Mouse (Mus musculus): ENCODE results near the gene Pdx1.
A peak's percentile ranks its signal among the peaks of the same experiment; 100 is the strongest.

The Pdx1 gene

DNA sequence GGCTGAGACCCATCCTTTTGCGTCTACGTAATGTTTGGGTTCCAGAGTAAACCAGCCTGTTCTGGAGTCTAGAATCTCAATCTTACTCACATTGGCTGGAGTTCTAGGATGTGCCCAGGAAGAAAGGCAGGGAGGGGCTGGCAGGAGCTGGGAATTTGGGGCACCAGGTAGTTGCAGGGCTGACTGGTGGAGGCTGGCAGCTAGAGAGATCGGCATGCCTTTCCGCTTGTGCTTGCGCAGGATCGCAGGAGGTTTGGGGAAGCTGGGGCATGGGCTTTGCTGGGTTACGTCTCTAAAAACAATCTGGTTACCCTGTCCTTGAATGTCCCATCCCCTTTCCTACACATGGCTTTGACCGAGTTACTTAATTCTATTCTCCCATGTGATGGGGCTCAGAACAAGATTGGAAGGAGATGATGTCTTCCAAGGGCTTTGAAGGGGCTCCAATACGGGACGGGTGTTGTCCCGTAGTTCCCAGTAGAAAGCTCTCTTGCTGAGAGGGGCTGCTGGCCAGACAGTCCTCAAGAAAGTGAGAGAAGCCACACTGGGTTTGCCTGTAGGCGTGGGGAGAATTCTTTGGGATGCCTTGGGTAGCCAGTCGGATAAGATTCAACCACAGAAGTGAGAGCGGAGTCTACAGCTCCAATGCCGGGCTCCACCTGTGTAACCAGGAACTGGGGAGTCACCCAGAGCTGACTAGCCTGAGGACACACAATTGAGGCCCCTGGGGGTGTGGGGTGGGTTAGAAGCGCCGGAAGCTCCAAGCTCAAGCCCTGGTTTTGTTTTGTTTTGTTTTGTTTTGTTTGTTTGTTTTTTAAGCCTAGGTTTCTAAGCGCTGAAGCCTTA lies 7.2 kb downstream of the Pdx1 start:
- no peak for DNase-seq (ENCODE audit: inconsistent age in 2 of 2, low spot score in 1 of 2)

GRCm38 (mm10) chr5:147277547-147277925 lies 7.8 kb downstream of the Pdx1 start:
- DNase-seq (ENCODE audit: inconsistent age in 2 of 2, low spot score in 1 of 2) = no peak

- no peak for DNase-seq (ENCODE audit: inconsistent age in 2 of 2, low spot score in 1 of 2)
These were observed 14.6 kb downstream of the Pdx1 start for GRCm38 (mm10) chr5:147284365-147284764.

DNA sequence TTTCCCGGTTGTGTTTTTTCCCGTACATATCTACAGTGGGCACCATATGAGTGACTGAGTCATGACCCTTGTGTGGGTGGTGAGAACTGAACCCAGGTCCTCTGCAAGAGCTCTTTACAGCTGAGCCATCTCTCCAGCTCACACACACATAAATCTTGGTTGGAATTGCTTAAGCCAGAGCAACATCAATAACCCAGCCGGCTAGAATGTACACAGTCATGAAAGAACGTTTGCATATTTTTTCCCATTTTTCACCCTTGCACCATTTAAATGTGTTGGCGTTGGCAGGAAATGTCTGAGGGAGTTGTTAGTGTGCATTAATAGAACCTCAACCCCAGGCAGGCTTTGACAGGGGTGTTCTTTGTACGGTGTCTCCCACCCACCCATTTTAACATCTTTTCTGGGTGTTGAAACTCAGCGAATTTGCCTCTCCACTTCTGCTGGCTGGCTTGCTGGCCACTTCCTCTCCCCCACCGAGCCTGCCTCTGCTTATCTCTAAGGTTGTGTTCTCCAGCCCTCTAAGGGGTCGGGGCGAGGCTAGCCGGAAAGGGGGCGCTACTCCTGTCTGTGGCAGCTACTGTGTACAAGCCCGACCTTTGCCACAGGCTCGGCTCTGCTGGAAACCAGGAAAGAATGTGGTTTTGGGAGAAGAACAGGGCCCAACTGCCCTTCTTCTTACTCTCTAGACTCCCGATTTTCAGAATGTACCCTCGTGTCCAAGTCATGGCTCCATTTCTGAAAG lies 22.2 kb downstream of the Pdx1 start:
- DNase-seq (ENCODE audit: inconsistent age in 2 of 2, low spot score in 1 of 2) = no peak

DNA sequence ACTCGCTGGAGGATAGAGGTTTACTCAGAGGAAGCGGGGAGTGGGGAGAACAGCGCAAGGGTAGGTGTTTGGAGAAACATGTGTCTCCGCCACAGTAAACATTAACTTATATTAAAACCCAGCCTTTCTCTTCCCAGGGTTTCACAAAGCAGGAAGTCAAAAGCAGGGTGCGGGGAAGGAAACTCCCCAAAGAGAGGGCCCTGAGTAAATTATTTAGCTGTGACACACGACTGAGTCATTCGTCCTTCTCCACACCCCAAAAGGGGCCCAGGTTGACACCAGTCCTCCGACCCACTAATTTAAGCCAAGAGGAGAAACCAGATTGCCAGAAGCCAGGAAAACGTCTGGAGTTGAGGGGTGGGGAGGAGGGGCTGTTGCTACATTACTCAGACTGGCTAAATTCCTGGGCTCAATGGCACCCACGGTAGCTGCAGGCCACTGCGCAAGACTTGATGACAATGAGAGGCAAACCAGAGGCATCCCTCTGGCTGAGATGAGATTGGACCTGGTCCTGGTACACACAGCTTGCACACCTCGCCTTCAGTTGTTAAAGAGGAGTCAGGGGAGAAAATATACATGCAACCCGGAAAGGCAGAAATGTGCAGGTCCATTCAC lies 22.9 kb downstream of the Pdx1 start:
- no peak for DNase-seq (ENCODE audit: inconsistent age in 2 of 2, low spot score in 1 of 2)

DNA sequence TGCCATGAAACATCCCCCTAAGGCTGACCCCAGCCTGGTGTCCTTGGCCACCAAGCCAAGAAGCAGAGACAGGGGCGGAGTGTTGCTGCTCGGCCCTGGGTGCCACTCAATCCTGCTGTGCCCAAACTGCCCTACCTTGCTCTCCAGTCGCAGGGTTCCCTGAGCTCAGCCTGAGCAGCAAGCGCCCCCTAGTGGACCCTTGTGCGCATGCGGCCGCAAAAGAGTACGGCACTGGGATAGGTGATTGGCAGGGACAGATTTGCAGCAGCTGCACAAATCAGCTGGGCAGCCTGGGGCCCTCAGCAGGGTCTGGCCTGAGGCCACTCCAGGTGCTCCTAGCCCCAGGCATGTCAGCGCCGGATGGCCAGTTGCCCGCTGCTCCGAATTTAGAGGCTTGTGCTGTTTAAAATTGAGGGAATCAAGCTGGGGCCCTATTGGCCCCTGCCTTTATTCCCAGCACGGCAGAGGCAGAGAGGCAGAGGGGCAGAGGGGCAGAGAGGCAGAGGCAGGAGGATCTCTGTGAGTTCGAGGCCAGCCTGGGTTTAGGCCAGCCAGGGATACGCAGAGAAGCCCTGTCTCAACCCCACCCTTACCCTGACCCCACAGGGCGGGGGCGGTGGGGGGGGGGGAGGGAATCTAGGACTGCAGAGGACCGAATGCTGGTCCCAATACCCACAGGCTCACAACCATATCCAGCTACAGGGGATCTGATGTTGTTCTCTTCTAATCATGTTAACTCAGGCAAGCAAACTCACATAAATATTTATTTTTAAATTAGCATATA lies 23.6 kb downstream of the Pdx1 start:
- peak; percentile 47 to 84 for DNase-seq (ENCODE audit: inconsistent age in 2 of 2, low spot score in 1 of 2)

GRCm38 (mm10) chr5:147294121-147294520 lies 24.4 kb downstream of the Pdx1 start:
- DNase-seq (ENCODE audit: inconsistent age in 2 of 2, low spot score in 1 of 2) = no peak

GRCm38 (mm10) chr5:147297249-147297648 lies 27.5 kb downstream of the Pdx1 start:
- no peak for DNase-seq (ENCODE audit: inconsistent age in 2 of 2, low spot score in 1 of 2)

DNA sequence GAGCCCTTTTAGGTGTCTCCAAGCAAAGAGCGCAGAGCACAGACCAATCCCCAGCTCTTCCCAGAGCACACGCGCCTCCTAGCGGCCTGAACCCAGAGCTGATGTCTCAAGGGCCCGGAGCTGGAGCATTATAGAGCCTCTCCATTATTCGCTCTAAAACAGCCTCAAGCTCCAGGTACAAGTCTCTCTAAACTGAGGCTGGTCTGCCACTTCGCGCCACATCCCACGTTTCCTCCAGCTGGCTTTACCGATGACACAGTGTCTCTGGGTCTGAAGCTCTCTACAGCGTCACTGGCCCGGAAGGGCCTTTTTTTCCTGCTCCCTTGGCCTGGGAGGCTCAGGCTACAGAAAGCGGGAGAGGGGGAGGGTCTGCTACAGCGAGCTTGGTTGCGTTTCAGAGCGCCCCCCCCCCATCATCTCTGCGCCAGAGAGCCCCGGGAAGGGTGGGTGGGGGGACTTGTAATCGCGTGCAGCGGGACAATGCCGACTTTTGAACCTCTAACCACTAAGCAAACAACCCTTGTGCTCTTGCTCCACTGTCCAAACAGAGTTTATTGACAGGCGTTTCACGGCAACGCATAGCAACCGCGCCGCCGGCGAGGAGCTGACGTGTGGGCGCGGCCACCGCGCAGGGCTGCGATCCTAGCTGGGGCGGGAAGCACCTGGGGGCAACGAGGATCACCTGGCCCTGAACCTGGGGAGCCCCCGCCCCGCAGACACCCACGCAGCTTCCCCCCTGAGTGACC lies 29.7 kb downstream of the Pdx1 start:
- peak; percentile 17 to 71 for DNase-seq (ENCODE audit: inconsistent age in 2 of 2, low spot score in 1 of 2)

DNA sequence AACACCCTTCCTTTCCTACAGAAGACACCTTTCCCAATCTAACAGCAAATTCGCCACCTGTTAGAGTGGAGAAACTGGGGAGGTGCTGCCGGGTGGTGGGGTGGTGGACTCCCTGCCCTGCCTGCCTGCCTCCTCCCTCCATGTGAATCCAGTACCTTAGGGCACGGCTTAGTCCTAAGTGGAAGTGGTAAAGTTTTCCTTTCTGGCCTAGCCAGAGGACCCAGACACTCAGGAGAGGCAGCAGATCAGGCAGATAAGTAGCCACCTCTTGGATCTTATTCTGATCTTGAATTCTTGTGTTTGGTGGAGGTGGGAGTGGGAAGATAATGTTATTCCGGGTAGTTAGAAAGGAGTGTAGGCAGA lies 30.2 kb downstream of the Pdx1 start:
- no peak for DNase-seq (ENCODE audit: inconsistent age in 2 of 2, low spot score in 1 of 2)

GRCm38 (mm10) chr5:147300917-147301780 lies 31.4 kb downstream of the Pdx1 start:
- no peak for DNase-seq (ENCODE audit: inconsistent age in 2 of 2, low spot score in 1 of 2)

DNA sequence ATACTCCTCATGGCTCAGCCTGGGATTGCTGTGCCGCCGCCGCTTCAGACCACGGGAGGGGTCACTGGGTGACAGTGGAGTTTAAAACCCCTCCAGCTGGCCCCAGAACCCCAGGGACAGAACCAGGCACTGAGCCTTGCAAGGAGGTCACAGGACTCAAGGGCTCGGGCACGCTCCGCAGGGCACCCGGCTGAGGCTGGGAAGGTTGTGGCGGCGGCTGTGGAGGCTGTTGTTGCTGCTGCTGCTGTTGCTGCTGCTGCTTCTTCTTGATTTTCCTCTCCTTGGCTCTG lies 32.0 kb downstream of the Pdx1 start:
- DNase-seq (ENCODE audit: inconsistent age in 2 of 2, low spot score in 1 of 2) = no peak

DNA sequence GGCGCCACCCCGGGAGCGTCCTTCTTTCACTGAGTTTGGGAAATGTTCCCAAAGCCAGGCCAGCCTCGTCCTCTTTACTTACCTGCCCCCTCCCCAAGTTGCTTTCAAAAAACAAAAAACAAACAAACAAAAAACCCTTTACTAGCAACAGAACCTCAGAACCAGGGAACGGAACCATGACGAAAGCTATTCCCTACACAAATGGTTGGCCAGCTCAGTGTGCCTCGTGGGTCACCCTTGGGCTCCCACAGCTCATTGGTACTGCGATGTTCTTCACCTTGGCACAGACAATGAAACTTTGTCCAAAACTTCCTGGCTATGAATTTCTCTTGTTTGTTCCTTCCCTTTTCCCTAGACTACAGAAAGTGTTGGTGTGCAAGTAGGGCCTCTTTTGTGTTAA lies 32.4 kb downstream of the Pdx1 start:
- DNase-seq (ENCODE audit: inconsistent age in 2 of 2, low spot score in 1 of 2) = no peak

- no peak for DNase-seq (ENCODE audit: inconsistent age in 2 of 2, low spot score in 1 of 2)
These were observed 33.1 kb downstream of the Pdx1 start for GRCm38 (mm10) chr5:147302746-147303400.

DNA sequence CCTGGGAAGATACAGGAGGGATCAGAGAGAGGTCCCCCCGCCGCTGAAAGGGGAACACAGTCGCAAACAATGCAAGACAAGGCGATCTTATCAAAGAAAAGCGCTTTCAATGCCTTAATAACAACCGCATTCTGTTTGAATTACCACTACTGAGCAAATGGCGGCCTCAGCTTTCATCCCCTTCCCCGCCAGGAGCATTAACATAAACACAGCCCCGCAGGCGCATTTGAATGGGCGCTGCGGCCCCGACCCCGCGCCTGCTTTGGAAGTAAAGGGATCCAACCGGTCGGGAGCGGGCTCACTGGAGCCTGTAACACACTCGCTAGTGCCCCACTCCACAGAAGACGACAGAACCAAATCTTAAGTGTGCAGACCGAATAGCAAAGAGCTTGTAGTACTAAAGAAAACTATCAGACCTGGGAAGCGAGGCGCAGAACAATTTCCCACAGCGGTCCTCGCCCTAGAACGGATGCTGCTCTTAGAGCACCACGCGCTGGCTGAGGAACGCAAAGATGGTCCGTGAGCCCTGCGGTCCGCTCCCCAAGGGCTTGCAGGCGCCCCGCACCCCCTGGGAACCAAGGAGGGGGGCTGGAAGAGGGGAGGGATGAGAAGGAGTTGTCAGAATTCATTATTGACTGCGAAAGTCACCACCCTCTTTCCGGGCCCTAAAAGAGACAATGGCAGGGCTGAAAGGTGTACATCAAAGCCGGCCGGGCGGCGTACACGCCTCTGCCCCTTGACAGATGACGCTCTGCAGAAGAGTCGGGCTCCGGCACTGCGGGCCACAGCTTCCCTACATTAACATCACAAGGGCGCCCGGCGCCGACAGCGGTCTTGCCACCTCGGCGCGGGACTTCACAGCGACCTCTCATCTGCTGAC lies 34.8 kb downstream of the Pdx1 start:
- no peak for DNase-seq (ENCODE audit: inconsistent age in 2 of 2, low spot score in 1 of 2)

GRCm38 (mm10) chr5:147305166-147305565 lies 35.4 kb downstream of the Pdx1 start:
- no peak for DNase-seq (ENCODE audit: inconsistent age in 2 of 2, low spot score in 1 of 2)

DNA sequence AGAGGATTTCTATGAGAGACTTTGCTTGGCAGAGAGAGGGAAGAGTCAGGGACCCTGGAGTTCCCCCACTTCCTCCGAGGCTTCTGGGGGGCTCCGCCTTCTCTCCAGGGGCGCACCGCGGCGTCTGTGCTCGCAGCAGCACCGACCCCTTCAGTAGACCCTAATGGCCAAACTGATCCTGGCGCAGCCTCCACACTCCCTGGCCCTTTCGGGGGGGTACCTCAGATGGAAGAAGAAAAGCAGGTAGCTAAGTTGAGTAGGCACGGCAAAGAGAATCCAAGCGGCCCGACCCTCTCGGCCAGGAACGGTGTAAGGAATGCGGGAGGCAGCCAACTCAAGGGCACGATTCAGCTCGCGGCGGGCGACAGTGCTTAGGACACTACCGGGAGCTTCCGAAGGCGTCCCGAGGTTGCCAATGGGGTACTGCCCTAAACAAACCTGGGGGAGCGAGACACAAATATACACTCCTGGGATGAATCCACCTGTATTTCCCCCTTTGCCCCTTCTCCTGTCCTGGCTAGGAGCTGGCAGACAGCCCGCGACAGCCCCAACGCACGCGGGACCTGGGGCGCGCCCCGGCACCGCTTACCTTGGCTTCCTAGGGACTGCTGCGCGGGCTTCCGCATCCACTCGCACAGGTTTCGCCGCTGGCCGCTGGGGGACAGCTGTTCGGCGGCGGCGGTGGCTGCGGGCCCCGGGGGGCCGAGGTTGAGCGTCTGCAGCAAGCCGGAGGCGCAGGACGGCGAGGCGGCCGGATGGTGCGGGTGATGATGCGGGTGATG lies 36.3 kb downstream of the Pdx1 start:
- DNase-seq (ENCODE audit: inconsistent age in 2 of 2, low spot score in 1 of 2) = no peak

All from adrenal gland, adult (tissue).